Mouse (Mus musculus) T-helper 2 cell (primary cell): ENCODE data around the gene Gnb3.
"Not testable (repeated sequence)": the region's sequence is repeated elsewhere in the genome, so short reads cannot be mapped to it uniquely, and the experiment has no call there.

ENCODE experiments used
- in situ Hi-C: fragments of 300-600 bp; cut with MboI, MseI; formaldehyde crosslinking; loops from one replicate; pipeline ENCODE4 v1.15.1; 2025; ENCODE audit warnings: high pct_unique_total_duplicates

Gene Gnb3

DNA sequence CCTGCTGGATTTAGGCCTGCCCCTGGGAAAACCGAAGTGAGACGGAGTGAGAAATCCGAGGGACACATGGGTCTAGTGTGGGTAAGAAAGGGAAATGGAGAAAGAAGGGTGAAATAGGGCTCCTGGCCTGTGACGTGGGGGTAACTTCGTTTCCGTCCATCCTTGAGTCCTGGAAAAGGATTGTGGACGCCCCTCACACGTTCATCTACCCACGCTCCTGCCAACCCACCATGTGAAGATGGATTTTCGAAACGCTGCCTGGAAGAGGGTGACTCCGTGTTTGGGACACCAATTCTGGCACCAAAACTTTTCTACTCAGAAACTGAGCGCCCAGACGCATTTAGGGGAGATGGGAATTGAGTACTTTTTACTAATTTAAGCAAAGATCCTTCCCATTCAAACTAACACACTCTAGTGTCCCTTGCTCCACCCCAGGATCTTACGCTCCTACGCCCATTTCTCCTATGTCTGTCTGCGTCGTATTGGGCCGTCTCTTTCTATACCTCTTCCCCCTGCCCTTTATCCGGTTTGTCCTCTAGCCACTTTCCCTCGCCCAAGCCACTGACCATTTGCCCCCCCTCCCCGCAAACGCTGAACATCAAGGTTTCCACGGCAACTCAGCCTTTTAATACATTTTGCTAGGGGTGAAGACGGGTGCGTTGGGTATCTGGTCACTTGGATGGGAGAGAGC lies 17.9 kb upstream of the Gnb3 start:
- in situ Hi-C loops = loop anchor here (5.0 to 10.0 kb wide), 2 partner anchors 74 to 177 kb away; partner anchors contain the start of genes Ing4 and Mlf2

DNA sequence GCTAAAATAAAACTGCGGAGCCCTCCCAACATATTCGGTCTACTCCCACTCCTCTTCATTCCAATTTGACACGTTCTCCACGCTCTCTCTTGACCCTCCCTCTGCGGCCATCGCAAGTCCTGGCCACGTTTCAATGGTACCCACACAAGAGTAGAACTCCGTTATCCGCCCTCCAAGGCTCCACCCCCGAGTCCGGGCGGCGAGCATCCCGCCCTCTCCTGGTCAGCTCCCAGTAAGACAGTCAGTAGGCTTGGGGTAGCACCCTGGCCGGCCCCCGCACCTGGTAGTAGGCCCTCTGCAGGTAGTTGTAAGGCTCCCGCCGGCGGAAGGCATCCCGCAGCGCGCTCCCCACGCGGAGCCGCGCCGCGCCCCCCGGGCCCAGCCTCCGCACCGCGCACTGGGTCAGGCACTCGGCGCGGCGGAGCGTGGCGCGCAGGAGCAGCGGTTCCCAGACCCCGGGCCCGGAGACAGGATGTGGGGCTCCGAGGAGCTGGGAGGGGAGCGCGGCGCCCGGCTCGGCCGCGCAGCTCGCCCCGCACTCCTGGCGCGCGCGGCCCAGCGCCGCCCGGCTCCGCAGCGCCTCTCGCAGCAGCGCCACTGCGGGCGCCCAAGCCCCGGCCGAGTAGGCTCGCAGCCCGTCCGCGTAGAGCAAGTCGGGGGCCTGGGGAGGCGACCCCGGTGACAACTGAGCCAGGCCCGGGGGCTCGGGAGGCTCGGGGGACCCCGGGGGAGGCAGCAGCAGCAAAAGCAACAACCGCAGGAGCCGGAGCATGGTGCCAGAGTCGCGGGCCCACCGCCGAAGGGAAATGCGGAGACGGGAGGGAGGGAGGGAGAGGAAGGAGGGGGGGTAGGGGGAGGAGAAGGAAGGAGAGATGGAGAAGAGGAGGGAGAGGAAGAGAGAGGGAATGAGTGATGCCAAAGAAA lies 17.1 kb upstream of the Gnb3 start, which contains the start of gene P3h3:
Gene P3h3, minus strand, starts transcription at position 837 of the 924 bp plus-strand sequence.
- in situ Hi-C loops = loop anchor here (5.0 to 10.0 kb wide), 2 partner anchors 75 to 178 kb away; partner anchors contain the start of genes Ing4 and Mlf2

DNA sequence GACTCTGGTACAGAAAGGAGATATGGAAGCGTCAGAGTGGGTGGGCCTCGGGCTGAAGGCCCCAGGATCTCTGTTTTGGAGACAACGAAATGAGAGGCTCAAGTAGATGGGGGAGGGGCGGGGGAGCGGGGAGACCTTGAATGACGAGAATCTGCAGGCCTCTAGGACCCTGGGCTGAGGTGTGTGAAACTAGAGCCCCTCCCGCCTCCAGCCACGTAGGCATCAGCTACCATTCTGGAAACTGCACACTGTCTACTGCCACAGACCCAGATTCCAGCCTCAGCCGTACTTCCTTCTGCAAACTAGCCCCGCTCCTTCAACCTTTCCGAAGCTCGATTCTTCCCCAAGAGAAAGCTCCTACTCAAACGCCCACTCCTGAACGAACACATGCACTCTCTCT lies 16.2 kb upstream of the Gnb3 start:
- in situ Hi-C loops = loop anchor here (5.0 to 10.0 kb wide), 2 partner anchors 76 to 178 kb away; partner anchors contain the start of genes Ing4 and Mlf2

GRCm38 (mm10) chr6:124854647-124855046 lies 14.6 kb upstream of the Gnb3 start:
- in situ Hi-C loops = loop anchor here (5.0 to 10.0 kb wide), 2 partner anchors 78 to 180 kb away; partner anchors contain the start of genes Ing4 and Mlf2

GRCm38 (mm10) chr6:124850535-124850934 lies 10.5 kb upstream of the Gnb3 start:
- in situ Hi-C loops = loop anchor here (10.0 kb wide), 1 partner anchor 184 kb away; the partner anchor contains the start of gene Ing4

DNA sequence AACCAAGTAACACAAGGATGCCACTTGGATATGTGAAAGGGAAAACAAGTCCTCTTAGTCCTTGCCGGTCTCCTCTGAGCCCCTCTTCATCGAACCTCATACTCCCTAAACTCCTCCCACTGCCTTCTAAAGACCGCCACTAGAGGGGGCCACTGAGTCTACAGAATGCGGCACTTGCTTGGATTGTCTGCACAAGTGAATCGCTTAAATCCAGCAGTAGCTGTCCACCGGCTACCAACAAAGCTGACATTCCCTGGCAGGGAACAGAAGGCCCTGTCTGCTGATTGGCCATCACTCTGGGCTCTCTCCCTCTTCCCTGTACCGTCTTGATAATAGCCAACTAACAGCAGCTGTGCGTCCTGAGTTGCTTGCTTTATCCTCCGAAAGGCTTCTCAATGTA lies 7.2 kb upstream of the Gnb3 start:
- in situ Hi-C loops = no loop called here

- in situ Hi-C loops = no loop called here
Observed at GRCm38 (mm10) chr6:124839805-124840204, 270 bp downstream of the Gnb3 start.

- in situ Hi-C loops = no loop called here
Observed at GRCm38 (mm10) chr6:124836411-124836810, 3.7 kb downstream of the Gnb3 start.

DNA sequence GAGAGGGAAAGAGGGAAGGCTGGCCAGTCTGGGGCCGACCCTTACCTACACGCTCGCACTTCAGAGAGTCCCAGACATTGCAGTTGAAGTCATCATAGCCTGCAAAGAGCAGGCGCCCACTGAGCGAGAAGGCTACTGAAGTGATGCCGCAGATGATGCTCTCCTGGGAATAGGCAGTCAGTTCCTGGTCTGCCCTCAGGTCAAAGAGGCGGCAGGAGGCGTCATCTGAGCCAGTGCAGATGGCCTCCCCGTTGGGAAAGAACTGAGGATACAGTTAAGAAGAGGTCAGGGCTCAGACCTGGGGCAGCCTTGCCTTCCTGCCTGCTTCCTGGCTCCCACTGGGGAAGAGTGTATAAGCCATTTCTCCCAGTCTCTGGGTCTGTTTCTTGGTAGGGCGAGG lies 4.5 kb downstream of the Gnb3 start:
- in situ Hi-C loops = no loop called here

- in situ Hi-C loops = no loop called here
Observed at GRCm38 (mm10) chr6:124834512-124835081, 5.5 kb downstream of the Gnb3 start.

- in situ Hi-C loops = no loop called here
Observed at GRCm38 (mm10) chr6:124831649-124832048, 8.4 kb downstream of the Gnb3 start.

DNA sequence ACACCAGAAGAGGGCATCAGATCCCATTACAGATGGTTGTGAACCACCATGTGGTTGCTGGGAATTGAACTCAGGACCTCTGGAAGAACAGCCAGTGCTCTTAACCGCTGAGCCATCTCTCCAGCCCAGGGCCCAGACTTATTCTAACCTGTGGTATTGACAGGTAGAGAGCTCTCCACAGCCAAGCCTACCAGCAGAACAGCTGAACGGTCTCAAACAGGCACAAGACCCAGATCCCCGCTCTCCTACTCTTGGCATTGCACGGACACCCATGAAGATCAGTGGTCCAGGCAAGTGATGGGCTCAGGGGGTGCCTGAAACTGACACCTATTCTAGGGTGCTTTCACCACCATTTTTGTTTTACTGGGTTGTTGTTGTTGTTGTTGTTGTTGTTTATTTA lies 8.9 kb downstream of the Gnb3 start:
- in situ Hi-C loops = not testable (repeated sequence)

DNA sequence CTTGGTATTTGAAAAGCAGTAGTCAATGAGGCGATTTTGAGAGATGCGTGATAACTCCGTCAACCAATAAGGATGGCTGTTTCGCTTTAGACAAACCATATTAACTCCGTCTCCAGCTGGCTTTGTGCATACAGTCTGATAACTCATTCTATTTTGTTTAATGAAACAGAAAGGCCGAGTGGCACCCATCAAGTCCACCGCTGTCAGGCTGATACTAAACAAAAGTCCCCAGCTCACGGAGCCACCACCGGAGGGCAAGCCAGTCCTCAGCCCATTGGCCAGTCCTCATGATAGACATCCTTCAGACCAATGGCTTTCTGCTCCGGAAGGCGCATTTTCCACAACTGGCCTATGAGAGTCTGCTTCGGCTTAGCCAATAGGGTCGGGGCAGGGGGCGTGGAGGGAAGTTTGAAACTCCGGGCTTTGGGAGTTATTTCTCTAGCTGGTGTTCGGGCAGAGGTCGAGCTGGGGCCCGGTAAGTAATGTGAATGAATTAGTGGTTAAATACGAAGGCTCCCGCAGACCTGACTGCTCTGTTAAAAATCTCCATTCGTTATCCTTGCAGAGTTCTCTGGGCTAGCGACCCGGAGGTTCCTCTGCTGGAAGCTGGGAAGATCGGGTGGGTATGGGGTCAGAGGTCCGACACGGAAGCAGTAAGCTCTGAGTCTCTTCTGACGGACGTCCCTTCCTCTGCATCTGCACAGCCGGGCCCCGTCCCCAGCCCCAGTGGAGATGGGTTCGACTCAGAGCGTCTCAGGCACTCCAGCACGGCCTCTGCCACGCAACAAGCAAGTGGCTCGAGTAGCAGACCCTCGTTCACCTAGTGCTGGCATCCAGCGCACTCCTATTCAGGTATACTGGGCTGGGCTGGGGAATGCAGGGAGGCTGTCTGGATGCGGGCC lies 10.0 kb downstream of the Gnb3 start:
- in situ Hi-C loops = no loop called here

GRCm38 (mm10) chr6:124828868-124829798 lies 10.9 kb downstream of the Gnb3 start, which contains the start of the genes Usp5 and Cdca3:
Usp5 (minus strand) TSS chr6:124829484.
Cdca3 (plus strand) TSS chr6:124829547.
- in situ Hi-C loops = no loop called here

DNA sequence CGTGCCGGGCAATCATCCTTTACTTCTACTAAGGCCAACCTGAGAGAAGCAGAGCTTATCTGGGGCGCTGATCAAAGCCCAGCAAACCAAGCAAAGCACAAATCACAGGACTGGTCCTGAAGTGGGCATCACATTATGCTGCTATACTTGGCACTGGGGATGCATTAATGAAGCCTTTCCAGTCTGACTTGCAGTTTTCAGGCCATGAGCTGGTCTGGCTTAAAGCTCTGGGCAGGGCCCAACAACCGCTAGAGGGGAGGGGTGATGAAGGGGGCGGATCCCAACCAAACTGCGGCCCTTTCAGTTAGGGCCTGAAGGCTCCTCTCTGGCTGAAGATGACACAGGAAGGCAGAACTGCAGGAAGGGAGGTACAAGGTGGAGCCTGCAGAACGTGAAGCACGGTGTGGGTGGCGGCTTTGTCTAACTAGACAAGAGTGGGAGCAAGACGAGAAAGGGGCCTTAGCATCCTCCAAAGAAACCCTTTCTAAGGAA lies 11.9 kb downstream of the Gnb3 start:
- in situ Hi-C loops = no loop called here

DNA sequence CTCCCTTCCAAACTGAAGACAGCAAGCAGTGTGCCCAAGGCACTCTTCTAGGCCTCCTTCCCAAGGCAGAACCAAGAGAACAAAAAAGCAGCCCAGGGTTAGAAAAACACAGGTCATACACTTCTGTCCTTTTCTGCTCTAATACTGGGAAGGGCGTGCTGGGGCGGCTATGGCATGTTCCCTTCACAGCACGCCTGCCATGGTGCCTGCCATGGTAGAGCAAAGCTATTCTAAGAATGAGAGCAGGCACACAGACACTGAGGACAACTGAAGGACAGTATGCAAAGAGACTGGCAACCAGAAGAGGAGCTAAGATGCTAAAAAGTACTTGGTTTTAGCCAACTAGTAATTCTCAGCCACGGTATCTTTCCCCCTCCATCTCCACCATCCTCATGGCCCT lies 18.0 kb downstream of the Gnb3 start:
- in situ Hi-C loops = no loop called here

DNA sequence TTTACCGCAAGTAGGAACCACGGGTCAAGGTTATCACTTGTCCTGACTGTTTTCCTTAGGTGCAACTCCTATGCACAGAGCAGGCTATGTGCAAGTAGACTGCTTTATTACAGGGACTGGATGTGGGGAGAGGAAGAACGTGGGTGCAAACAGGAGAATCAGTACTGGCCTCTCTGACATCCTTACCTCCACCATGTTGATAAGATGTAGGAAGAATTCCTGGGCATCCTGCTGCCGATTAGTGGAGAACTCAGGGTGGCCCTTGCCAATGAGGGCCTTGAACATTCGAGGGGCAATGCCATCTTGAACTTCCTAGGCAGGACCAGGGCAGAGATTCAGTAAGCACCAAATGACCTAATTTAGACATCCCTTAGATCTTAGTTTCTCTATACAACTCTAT lies 19.2 kb downstream of the Gnb3 start:
- in situ Hi-C loops = no loop called here

- in situ Hi-C loops = no loop called here
Observed at GRCm38 (mm10) chr6:124817971-124818370, 22.1 kb downstream of the Gnb3 start.

GRCm38 (mm10) chr6:124817563-124817962 lies 22.5 kb downstream of the Gnb3 start:
- in situ Hi-C loops = no loop called here
